Mouse (Mus musculus): ENCODE measurements around the gene Lce1a2.
"Not testable (repeated sequence)": the region's sequence is repeated elsewhere in the genome, so short reads cannot be mapped to it uniquely, and the experiment has no call there.

The Lce1a2 gene

GRCm38 (mm10) chr3:92670215-92670614 is at the start of gene Lce1a2:
Gene Lce1a2 (minus strand): TSS chr3:92670315.
- no peak for DNase-seq (ENCODE audit: low read depth, low spot score)

- no peak for DNase-seq (ENCODE audit: low read depth, low spot score)
These were observed 45.0 kb upstream of the Lce1a2 start for GRCm38 (mm10) chr3:92715122-92715521.

GRCm38 (mm10) chr3:92708974-92709373 is 38.9 kb upstream of the Lce1a2 start, which contains the start of gene Lce1e:
Gene Lce1e (minus strand): TSS chr3:92709074.
- DNase-seq (ENCODE audit: low read depth, low spot score): no peak

DNA sequence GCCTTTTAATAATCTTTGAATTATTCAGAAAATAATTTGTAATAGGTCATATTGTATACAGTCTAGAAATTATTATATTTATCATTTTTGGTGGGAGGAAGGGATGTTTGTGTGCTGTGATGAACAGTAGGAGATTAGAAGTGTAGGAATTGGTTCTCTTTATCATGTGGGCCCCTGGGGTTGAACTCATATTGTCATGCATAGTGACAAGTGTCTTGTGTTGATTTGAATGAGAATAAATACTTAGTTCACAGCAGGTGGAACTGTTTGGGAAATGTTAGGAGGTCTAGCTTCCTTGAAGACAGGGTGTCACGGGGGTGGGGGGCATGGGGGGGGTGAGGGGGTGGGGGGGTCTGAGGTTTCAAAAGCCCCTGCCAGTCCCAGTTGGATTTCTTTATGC is 24.5 kb upstream of the Lce1a2 start:
- no peak for DNase-seq (ENCODE audit: low read depth, low spot score)

GRCm38 (mm10) chr3:92691688-92692087 is 21.6 kb upstream of the Lce1a2 start:
- DNase-seq (ENCODE audit: low read depth, low spot score): no peak

GRCm38 (mm10) chr3:92689154-92689553 is 19.0 kb upstream of the Lce1a2 start:
- DNase-seq (ENCODE audit: low read depth, low spot score): not testable (repeated sequence)

GRCm38 (mm10) chr3:92687110-92687509 is 17.0 kb upstream of the Lce1a2 start, which contains the start of gene Lce1d:
Gene Lce1d (minus strand): TSS chr3:92687210.
- DNase-seq (ENCODE audit: low read depth, low spot score): no peak

DNA sequence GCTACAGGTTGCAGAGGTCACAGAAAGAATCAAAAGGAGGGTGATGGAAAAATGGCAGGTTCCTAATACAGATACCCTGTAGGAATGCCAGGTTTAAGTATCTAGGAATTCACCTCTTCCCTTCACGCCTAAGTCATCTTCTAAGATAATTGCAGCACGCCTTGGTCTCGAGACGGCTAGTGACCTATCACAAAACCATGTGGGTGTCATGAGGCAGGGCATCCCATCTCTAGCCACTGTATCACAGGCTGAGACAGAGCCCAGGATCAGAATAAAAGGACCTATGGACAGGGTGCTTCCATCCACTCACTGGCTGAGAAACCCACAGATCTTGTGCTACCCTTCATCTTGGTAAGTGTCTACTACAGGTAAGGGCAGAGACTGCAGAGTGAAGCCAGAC is 8.8 kb upstream of the Lce1a2 start, which contains the start of gene Lce1c:
Gene Lce1c (plus strand): TSS at position 301 of the 400 bp plus-strand sequence.
- DNase-seq (ENCODE audit: low read depth, low spot score): no peak

DNA sequence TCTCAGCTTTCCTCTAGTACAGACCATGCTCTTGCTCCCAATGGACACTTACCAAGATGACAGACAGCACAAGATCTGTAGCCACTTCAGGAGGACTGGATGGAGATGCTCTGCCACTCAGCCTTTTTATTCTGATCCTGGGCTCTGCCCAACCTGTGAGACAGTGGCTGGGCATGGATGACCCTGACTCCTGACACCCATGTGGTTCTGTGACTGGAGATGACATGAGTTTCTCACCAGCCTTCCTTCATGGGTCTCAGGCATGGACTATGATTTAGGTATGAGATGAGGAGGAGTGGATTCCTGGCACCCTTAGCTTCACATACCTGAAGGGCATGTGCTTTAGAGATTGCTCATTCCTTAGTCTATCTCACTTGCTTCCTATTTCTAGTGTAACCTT is 13.3 kb downstream of the Lce1a2 start, which contains the start of gene Lce1b:
Gene Lce1b (minus strand): TSS at position 101 of the 400 bp plus-strand sequence.
- no peak for DNase-seq (ENCODE audit: low read depth, low spot score)

GRCm38 (mm10) chr3:92648207-92648606 is 21.9 kb downstream of the Lce1a2 start, which contains the start of gene Lce1a1:
Gene Lce1a1 (minus strand): TSS chr3:92648307.
- no peak for DNase-seq (ENCODE audit: low read depth, low spot score)

DNA sequence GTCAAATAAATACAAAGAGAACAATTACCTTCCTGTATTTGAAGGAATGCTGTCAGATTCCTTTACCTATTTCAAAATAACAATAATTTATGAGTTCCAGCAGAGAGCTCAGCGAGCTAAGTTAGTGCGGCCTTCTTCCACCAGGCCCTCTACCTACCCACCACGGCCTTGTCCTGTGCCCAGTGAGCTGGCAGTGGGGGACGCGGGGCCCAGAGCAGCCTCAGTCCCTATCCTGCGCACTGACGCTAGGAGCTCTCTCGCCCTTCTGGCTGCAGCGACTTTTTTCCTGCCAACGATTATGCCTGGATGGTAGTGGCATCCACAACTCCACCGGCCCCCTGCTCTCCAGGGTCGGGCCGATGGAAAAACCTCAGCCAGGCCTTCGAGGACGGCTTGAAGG is 30.3 kb downstream of the Lce1a2 start:
- no peak for DNase-seq (ENCODE audit: low read depth, low spot score)

- DNase-seq (ENCODE audit: low read depth, low spot score): no peak
These were observed 31.5 kb downstream of the Lce1a2 start for GRCm38 (mm10) chr3:92638653-92638991.

GRCm38 (mm10) chr3:92637745-92638652 is 32.1 kb downstream of the Lce1a2 start:
- DNase-seq (ENCODE audit: low read depth, low spot score): no peak

GRCm38 (mm10) chr3:92621560-92621959 is 48.6 kb downstream of the Lce1a2 start, which contains the start of gene Lce6a:
Gene Lce6a (minus strand): TSS chr3:92621660.
- DNase-seq (ENCODE audit: low read depth, low spot score): no peak
